Mouse (Mus musculus) CH12.LX (cell line): Measurements from ENCODE around the gene Agbl2. TPM values are rescaled to one million over a fixed set of nuclear protein-coding genes. Genes with fewer than 3 reads are reported as not detected.

Experiments used
- DNase-seq: peaks from one replicate; pipeline ENCODE4 v3.0.0-alpha.2; 2013; ENCODE audit errors: extremely low read depth
- H3K27ac ChIP-seq: 2 replicates; pipeline ENCODE4 v1.5.1; 2012; ENCODE audit warnings: low read depth, mild to moderate bottlenecking, control low read depth, moderate library complexity; ENCODE audit not compliant: insufficient read depth
- H3K27me3 ChIP-seq: replicated peaks from 2 replicates; pipeline ENCODE3; 2012; ENCODE audit warnings: inconsistent platforms
- H3K36me3 ChIP-seq, 2 experiments: replicated peaks in 1 of 2; 2 replicates each; pipeline versions ENCODE3 to v1.6.1; 2012; ENCODE audit warnings: inconsistent platforms in 1 of 2, low read length in 1 of 2, mild to moderate bottlenecking in 1 of 2, mixed read lengths in 1 of 2, moderate library complexity in 1 of 2; ENCODE audit not compliant: control insufficient read depth in 1 of 2, insufficient read depth in 1 of 2
- H3K4me1 ChIP-seq, 2 experiments: 2 replicates each; pipeline ENCODE4 v1.6.1; 2012; ENCODE audit warnings: inconsistent platforms in 1 of 2, moderate library complexity in 1 of 2; ENCODE audit not compliant: insufficient read depth in 2 of 2, control insufficient read depth in 1 of 2
- H3K4me2 ChIP-seq: 2 replicates; pipeline ENCODE4 v1.6.1; 2012; ENCODE audit warnings: low read depth, mild to moderate bottlenecking, control low read depth; ENCODE audit not compliant: poor library complexity, insufficient read depth, severe bottlenecking
- H3K4me3 ChIP-seq, 3 experiments: fragments of 150-350 bp in 1 of 3; sonication (generic) in 1 of 3; replicated peaks in 1 of 3; 2 replicates each; pipeline versions ENCODE3 to v1.5.1; 2011 to 2012; ENCODE audit warnings: low read depth in 2 of 3, low read length in 2 of 3, mild to moderate bottlenecking in 2 of 3, moderate library complexity in 2 of 3, control low read depth in 1 of 3, improper control_type of control experiment in 1 of 3, inconsistent platforms in 1 of 3, mixed read lengths in 1 of 3; ENCODE audit not compliant: poor library complexity in 1 of 3
- H3K79me2 ChIP-seq: replicated peaks from 2 replicates; pipeline ENCODE4 v1.6.1; 2012; ENCODE audit warnings: mild to moderate bottlenecking, moderate library complexity; ENCODE audit not compliant: control insufficient read depth, poor library complexity, insufficient read depth, severe bottlenecking; ENCODE audit errors: extremely low read depth
- H3K9ac ChIP-seq: 2 replicates; pipeline ENCODE4 v1.6.1; 2012; ENCODE audit warnings: low read depth, mild to moderate bottlenecking, control low read depth, moderate library complexity; ENCODE audit not compliant: insufficient read depth
- H3K9me3 ChIP-seq: replicated peaks from 2 replicates; pipeline ENCODE3; 2012; ENCODE audit warnings: low read length, inconsistent platforms, mixed read lengths
- CHD1 ChIP-seq: IDR thresholded peaks from 2 replicates; pipeline ENCODE4 v1.6.1; 2012; ENCODE audit warnings: low read depth, low read length, improper control_type of control experiment, inconsistent platforms
- CTCF ChIP-seq, 2 experiments: IDR thresholded peaks in 1 of 2; conservative IDR thresholded peaks in 1 of 2; 2 replicates each; pipeline ENCODE4 v1.5.1; 2011 to 2012; ENCODE audit warnings: low read depth in 2 of 2, low read length in 2 of 2, improper control_type of control experiment in 1 of 2, inconsistent platforms in 1 of 2, mild to moderate bottlenecking in 1 of 2, moderate library complexity in 1 of 2
- GABPA ChIP-seq: IDR thresholded peaks from 2 replicates; pipeline ENCODE4 v1.6.1; 2012; ENCODE audit warnings: low read depth, low read length, improper control_type of control experiment, inconsistent platforms; ENCODE audit not compliant: insufficient replicate concordance
- IRF4 ChIP-seq: IDR thresholded peaks from 2 replicates; pipeline ENCODE4 v1.6.1; 2014; ENCODE audit warnings: low read depth, mild to moderate bottlenecking, inconsistent platforms, low read length, improper control_type of control experiment
- JUN ChIP-seq: IDR thresholded peaks from 2 replicates; pipeline ENCODE4 v1.6.1; 2011; ENCODE audit warnings: low read depth, mild to moderate bottlenecking, low read length, improper control_type of control experiment, moderate library complexity; ENCODE audit not compliant: insufficient read depth
- MAFK ChIP-seq: IDR thresholded peaks from 2 replicates; pipeline ENCODE4 v1.6.1; 2011; ENCODE audit warnings: low read length, improper control_type of control experiment; ENCODE audit not compliant: insufficient replicate concordance
- MAX ChIP-seq: IDR thresholded peaks from 2 replicates; pipeline ENCODE4 v1.6.1; 2011; ENCODE audit warnings: low read length, improper control_type of control experiment
- MAZ ChIP-seq: IDR thresholded peaks from 2 replicates; pipeline ENCODE4 v1.6.1; 2012; ENCODE audit warnings: low read depth, mild to moderate bottlenecking, inconsistent platforms, low read length, improper control_type of control experiment, moderate library complexity
- PAX5 ChIP-seq: IDR thresholded peaks from 2 replicates; pipeline ENCODE4 v1.6.1; 2012; ENCODE audit warnings: low read length, inconsistent platforms, mixed read lengths
- SIN3A ChIP-seq: IDR thresholded peaks from 2 replicates; pipeline ENCODE4 v1.6.1; 2012; ENCODE audit warnings: low read length, improper control_type of control experiment, inconsistent platforms
- SMC3 ChIP-seq: IDR thresholded peaks from 2 replicates; pipeline ENCODE4 v1.6.1; 2011; ENCODE audit warnings: low read depth, low read length, improper control_type of control experiment
- UBTF ChIP-seq: IDR thresholded peaks from 2 replicates; pipeline ENCODE4 v1.6.1; 2012; ENCODE audit warnings: low read depth, mild to moderate bottlenecking, inconsistent platforms, low read length, improper control_type of control experiment, moderate library complexity
- ZMIZ1 ChIP-seq: IDR thresholded peaks from 2 replicates; pipeline ENCODE4 v1.6.1; 2012; ENCODE audit warnings: low read depth, mild to moderate bottlenecking, inconsistent platforms, low read length, improper control_type of control experiment
- ZNF384 ChIP-seq: IDR thresholded peaks from 2 replicates; pipeline ENCODE4 v1.6.1; 2012; ENCODE audit warnings: low read depth, low read length, improper control_type of control experiment, inconsistent platforms
- dilution Hi-C: fragments of 300-500 bp; cut with MboI; formaldehyde crosslinking; loops from 2 replicates; pipeline ENCODE4 v1.14.3; 2020; ENCODE audit warnings: low sequenced_read_pairs; ENCODE audit not compliant: extremely low pct_unique_long_range_greater_than_20kb, extremely low pct_ligation_motif_present
- in situ Hi-C: fragments of 300-500 bp; cut with MboI; formaldehyde crosslinking; loops from 3 replicates; pipeline ENCODE4 v1.14.3; 2019; ENCODE audit warnings: low sequenced_read_pairs, low pct_ligation_motif_present, low pct_unique_long_range_greater_than_20kb, mixed read lengths
- polyA plus RNA-seq: library from polyadenylated mRNA; unstranded; fragments of >175 nt; gene quantifications from 2 replicates; pipeline ENCODE4 v1.2.1, GENCODE M21; 2012; ENCODE audit warnings: low read depth; ENCODE audit not compliant: insufficient read length
- total RNA-seq, 2 experiments: library from RNA; depleted of rRNA; stranded (reverse); fragments of 300-350 nt in 1 of 2; fragments of >200 nt in 1 of 2; gene quantifications; 2 replicates each; pipeline ENCODE4 v1.2.3; 2012 to 2014

Agbl2 gene
- total and polyA plus RNA-seq, 3 experiments, result not detected

DNA sequence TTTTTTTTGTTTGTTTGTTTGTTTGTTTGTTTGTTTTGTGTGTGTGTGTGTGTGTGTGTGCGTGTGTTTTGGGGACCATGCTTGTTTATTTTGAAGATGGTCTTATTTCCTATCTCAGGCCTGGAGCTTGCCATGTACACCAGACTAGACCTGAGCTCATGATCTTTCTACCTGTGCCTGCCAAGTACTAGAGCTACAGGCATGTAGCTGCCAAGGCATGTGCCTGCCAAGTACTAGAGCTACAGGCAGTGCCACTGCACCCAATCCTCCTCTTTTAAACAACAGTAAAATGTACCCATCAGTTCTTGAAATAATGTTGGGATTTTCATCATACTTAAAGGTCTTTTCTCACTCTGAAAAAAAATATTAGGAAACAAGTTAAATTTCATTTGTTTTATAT lies 91.5 kb downstream of the Agbl2 start:
- no peaks in the 10 kb centered on the region for H3K9me3 ChIP-seq
- peaks cover 0 to under 1% of the 10 kb centered on the region in 2 experiments for H3K36me3 ChIP-seq
- no peaks in the 10 kb centered on the region for H3K27me3 ChIP-seq
- no peak overlapping the region for H3K4me3 ChIP-seq
- no peak for DNase-seq
- TF ChIP-seq MAFK, result no peak
- no peak for TF ChIP-seq IRF4
- no peak for TF ChIP-seq MAZ
- no peak for TF ChIP-seq SMC3
- no peak for TF ChIP-seq ZMIZ1
- TF ChIP-seq GABPA, result no peak
- TF ChIP-seq JUN, result no peak
- no peak for TF ChIP-seq ZNF384
- TF ChIP-seq SIN3A, result no peak
- no peak for TF ChIP-seq MAX
- peaks cover 0 to 5% of the 10 kb centered on the region in 2 experiments; a peak in 1 of 4 replicates for H3K4me1 ChIP-seq
- H3K79me2 ChIP-seq, result no peaks in the 10 kb centered on the region
- no peak overlapping the region for H3K9ac ChIP-seq
- dilution Hi-C loops (no loop called here), in situ Hi-C loops (no loop called here)
- H3K27ac ChIP-seq, result no peak overlapping the region
- H3K4me2 ChIP-seq, result no peak overlapping the region

DNA sequence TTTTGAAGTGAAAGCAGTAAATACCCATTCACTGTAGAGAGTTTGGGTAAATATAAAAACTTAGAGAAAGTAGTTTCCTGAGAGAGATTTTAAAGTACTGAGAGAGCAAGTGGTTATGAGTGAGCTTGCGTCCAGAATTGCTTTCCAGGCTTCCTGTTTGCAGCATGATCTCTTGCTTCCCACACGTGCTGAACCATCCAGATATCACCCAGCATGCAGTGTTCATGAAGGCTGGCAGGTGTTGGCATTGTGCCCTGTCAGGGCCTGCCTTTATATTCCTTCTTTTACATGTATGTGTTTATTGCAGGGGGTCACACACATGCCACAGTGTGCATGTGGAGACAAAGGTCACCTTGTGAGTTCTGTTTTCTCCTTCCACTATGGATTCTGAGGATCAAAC lies 92.7 kb downstream of the Agbl2 start:
- no peaks in the 10 kb centered on the region for H3K27me3 ChIP-seq
- in situ Hi-C loops (no loop called here), dilution Hi-C loops (no loop called here)
- no peak for DNase-seq
- no peaks in the 10 kb centered on the region for H3K79me2 ChIP-seq
- no peaks in the 10 kb centered on the region for H3K36me3 ChIP-seq
- H3K4me1 ChIP-seq, result peaks cover 0 to 5% of the 10 kb centered on the region in 2 experiments; a peak in 1 of 4 replicates
- no peaks in the 10 kb centered on the region for H3K9me3 ChIP-seq
- H3K9ac ChIP-seq, result no peak overlapping the region
- no peak overlapping the region for H3K4me3 ChIP-seq
- TF ChIP-seq CHD1 (no peak), PAX5 (no peak)
- no peak overlapping the region for H3K27ac ChIP-seq
- H3K4me2 ChIP-seq, result no peak overlapping the region

DNA sequence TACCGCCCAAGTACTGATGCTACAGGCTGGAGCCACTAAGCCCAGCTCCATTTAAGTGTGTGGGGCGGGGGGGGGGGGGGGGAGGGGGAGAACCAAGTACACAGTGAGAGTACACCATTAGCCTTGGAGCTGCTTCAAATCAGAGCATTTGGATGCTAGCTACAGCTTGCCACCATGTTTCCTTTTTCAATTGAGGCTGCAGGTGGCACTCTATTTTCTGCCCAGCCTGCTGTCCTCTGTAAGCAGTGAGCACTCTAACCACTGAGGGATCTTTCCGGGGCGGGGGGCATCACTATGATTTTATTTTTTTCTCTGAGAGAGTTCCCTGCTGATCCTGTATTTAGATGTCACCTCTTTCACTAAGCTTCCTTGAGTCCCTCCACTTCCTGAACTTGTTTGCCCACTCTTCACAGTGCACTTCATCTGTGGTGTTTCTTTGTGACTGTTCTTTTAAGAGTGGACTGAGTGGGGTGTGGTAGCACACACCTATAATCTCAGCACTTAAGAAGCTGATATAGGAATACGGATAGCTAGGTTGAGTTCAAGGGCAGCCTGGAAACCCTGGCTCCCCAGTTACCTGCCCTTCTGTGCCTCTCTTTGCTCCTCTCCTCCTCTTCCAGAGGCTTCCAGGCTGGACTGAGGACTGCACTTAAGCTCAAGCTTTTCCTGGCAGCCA lies 95.2 kb downstream of the Agbl2 start:
- no peaks in the 10 kb centered on the region for H3K79me2 ChIP-seq
- no peak overlapping the region for H3K4me2 ChIP-seq
- H3K9me3 ChIP-seq, result no peaks in the 10 kb centered on the region
- dilution Hi-C loops (no loop called here), in situ Hi-C loops (no loop called here)
- no peaks in the 10 kb centered on the region for H3K36me3 ChIP-seq
- H3K4me3 ChIP-seq, result no peak overlapping the region
- H3K9ac ChIP-seq, result no peak overlapping the region
- peak in 1 of 2 experiments; percentile 3; a peak in 1 of 4 replicates for TF ChIP-seq CTCF (conservative IDR thresholded peaks at IDR 0.05 in 1 of 2, IDR thresholded peaks at IDR 0.05 in 1 of 2; ENCODE audit: low read depth in 2 of 2, low read length in 2 of 2)
- TF ChIP-seq MAFK, result no peak
- no peak for TF ChIP-seq UBTF
- TF ChIP-seq, all 38 proteins: peak for 1
- H3K4me1 ChIP-seq, result no peaks in the 10 kb centered on the region
- peaks cover 2% of the 10 kb centered on the region for H3K27me3 ChIP-seq
- no peak for DNase-seq
- no peak overlapping the region for H3K27ac ChIP-seq
